Mouse (Mus musculus) bone marrow, adult 2 months (tissue): ENCODE results near the gene Oxsr1.

Source experiments
- CTCF ChIP-seq: fragments of 200-500 bp; IDR thresholded peaks from 2 replicates; pipeline ENCODE4 v1.5.1; 2011; ENCODE audit warnings: low read length, control low read depth; ENCODE audit not compliant: control insufficient read depth, insufficient read depth
- POLR2A ChIP-seq: fragments of 200-500 bp; IDR thresholded peaks from 2 replicates; pipeline ENCODE4 v1.6.1; 2011; ENCODE audit warnings: low read depth, mild to moderate bottlenecking, control low read depth, low read length, borderline replicate concordance; ENCODE audit not compliant: control insufficient read depth

- TF ChIP-seq POLR2A (no peak), CTCF (no peak)
Observed at GRCm38 (mm10) chr9:119230829-119231228, 91.4 kb downstream of the Oxsr1 start.
